Mouse (Mus musculus): Measurements from ENCODE around the gene Milr1. TPM values are rescaled to one million over a fixed set of nuclear protein-coding genes. Genes with fewer than 3 reads are reported as not detected.

Gene Milr1
- polyA plus RNA-seq, 2 experiments: 2.2 to 3.0 TPM

- peaks cover 72% of the 10 kb centered on the region for H3K36me3 ChIP-seq (replicated peaks; ENCODE audit: control insufficient read depth, insufficient read depth, low read depth)
- H3K4me2 ChIP-seq (ENCODE audit: low read depth): no peak overlapping the region
- ATAC-seq (ENCODE audit: insufficient read depth) (peak; percentile 47; the same call in 1 of the 2 replicates), DNase-seq (ENCODE audit: low read depth in 3 of 3, low spot score in 3 of 3) (no peak)
- H3K27ac ChIP-seq: no peak overlapping the region
- no peak overlapping the region for H3K4me3 ChIP-seq (ENCODE audit: insufficient read depth in 1 of 2, low read depth in 2 of 2, low read length in 2 of 2)
- peak; percentile 68 for TF ChIP-seq CTCF (IDR thresholded peaks at IDR 0.05; ENCODE audit: low read depth)
- TF ChIP-seq EP300 (IDR thresholded peaks at IDR 0.05; ENCODE audit: low read depth): peak; percentile 19; the same call in 1 of the 2 replicates
- no peak overlapping the region for H3K9ac ChIP-seq (replicated peaks)
- peaks cover 0 to 3% of the 10 kb centered on the region in 2 experiments; a peak in 1 of 4 replicates for H3K4me1 ChIP-seq (replicated peaks; ENCODE audit: control insufficient read depth in 2 of 2, insufficient read depth in 2 of 2, low read length in 1 of 2)
- no peaks in the 10 kb centered on the region for H3K27me3 ChIP-seq (ENCODE audit: control insufficient read depth, insufficient read depth, low read length)
- WGBS (ENCODE audit: insufficient replicate concordance): 64% methylated on average over 9 of the region's 9 CpGs
- no peaks in the 10 kb centered on the region for H3K9me3 ChIP-seq (ENCODE audit: control insufficient read depth, low read length)
Observed at GRCm38 (mm10) chr11:106770195-106770974, 19.4 kb downstream of the Milr1 start.

- Histone ChIP-seq H3K27me3 (ENCODE audit: control insufficient read depth, insufficient read depth, low read length) (no peaks in the 10 kb centered on the region), H3K36me3 (replicated peaks; ENCODE audit: control insufficient read depth, insufficient read depth, low read depth) (peaks cover 59% of the 10 kb centered on the region), H3K9me3 (ENCODE audit: control insufficient read depth, low read length) (no peaks in the 10 kb centered on the region), H3K4me2 (ENCODE audit: low read depth) (no peak overlapping the region), H3K4me1 (replicated peaks; ENCODE audit: control insufficient read depth in 2 of 2, insufficient read depth in 2 of 2, low read length in 1 of 2) (peaks cover 2 to 9% of the 10 kb centered on the region in 2 experiments; a peak in 2 of 4 replicates), H3K4me3 (ENCODE audit: insufficient read depth in 1 of 2, low read depth in 2 of 2, low read length in 2 of 2) (no peak overlapping the region), H3K27ac (no peak overlapping the region), H3K9ac (replicated peaks) (no peak overlapping the region)
- DNase-seq (ENCODE audit: low read depth in 3 of 3, low spot score in 3 of 3): no peak
- TF ChIP-seq EP300 (IDR thresholded peaks at IDR 0.05; ENCODE audit: low read depth) (no peak), CTCF (IDR thresholded peaks at IDR 0.05; ENCODE audit: low read depth) (no peak)
- no peak for ATAC-seq (ENCODE audit: insufficient read depth)
- WGBS (ENCODE audit: insufficient replicate concordance): 85% methylated on average over 9 of the region's 9 CpGs
Observed at GRCm38 (mm10) chr11:106773061-106773460, 22.0 kb downstream of the Milr1 start.

GRCm38 (mm10) chr11:106776960-106777359, 25.9 kb downstream of the Milr1 start:
- no peak for ATAC-seq (ENCODE audit: insufficient read depth)
- DNase-seq (ENCODE audit: low read depth in 3 of 3, low spot score in 3 of 3): no peak
- Histone ChIP-seq H3K27ac (no peak overlapping the region), H3K36me3 (replicated peaks; ENCODE audit: control insufficient read depth, insufficient read depth, low read depth) (peaks cover 56% of the 10 kb centered on the region), H3K9me3 (ENCODE audit: control insufficient read depth, low read length) (no peaks in the 10 kb centered on the region), H3K4me3 (ENCODE audit: insufficient read depth in 1 of 2, low read depth in 2 of 2, low read length in 2 of 2) (no peak overlapping the region), H3K4me1 (replicated peaks; ENCODE audit: control insufficient read depth in 2 of 2, insufficient read depth in 2 of 2, low read length in 1 of 2) (peaks cover 6 to 12% of the 10 kb centered on the region in 2 experiments), H3K4me2 (ENCODE audit: low read depth) (no peak overlapping the region), H3K27me3 (ENCODE audit: control insufficient read depth, insufficient read depth, low read length) (no peaks in the 10 kb centered on the region), H3K9ac (replicated peaks) (no peak overlapping the region)
- WGBS (ENCODE audit: insufficient replicate concordance): 75% methylated on average over 4 of the region's 4 CpGs
- TF ChIP-seq CTCF (IDR thresholded peaks at IDR 0.05; ENCODE audit: low read depth) (no peak), EP300 (IDR thresholded peaks at IDR 0.05; ENCODE audit: low read depth) (no peak)

GRCm38 (mm10) chr11:106777395-106777794, 26.4 kb downstream of the Milr1 start:
- peak overlapping the region; percentile 85 for H3K4me2 ChIP-seq (ENCODE audit: low read depth)
- 75% methylated on average over 3 of the region's 3 CpGs for WGBS (ENCODE audit: insufficient replicate concordance)
- DNase-seq (ENCODE audit: low read depth in 3 of 3, low spot score in 3 of 3) (no peak), ATAC-seq (ENCODE audit: insufficient read depth) (no peak)
- peaks cover 56% of the 10 kb centered on the region for H3K36me3 ChIP-seq (replicated peaks; ENCODE audit: control insufficient read depth, insufficient read depth, low read depth)
- H3K4me1 ChIP-seq (replicated peaks; ENCODE audit: control insufficient read depth in 2 of 2, insufficient read depth in 2 of 2, low read length in 1 of 2): peaks cover 6 to 12% of the 10 kb centered on the region in 2 experiments
- H3K9me3 ChIP-seq (ENCODE audit: control insufficient read depth, low read length): no peaks in the 10 kb centered on the region
- H3K27ac ChIP-seq: no peak overlapping the region
- TF ChIP-seq EP300 (IDR thresholded peaks at IDR 0.05; ENCODE audit: low read depth) (no peak), CTCF (IDR thresholded peaks at IDR 0.05; ENCODE audit: low read depth) (no peak)
- H3K27me3 ChIP-seq (ENCODE audit: control insufficient read depth, insufficient read depth, low read length): no peaks in the 10 kb centered on the region
- H3K9ac ChIP-seq (replicated peaks): no peak overlapping the region
- no peak overlapping the region for H3K4me3 ChIP-seq (ENCODE audit: insufficient read depth in 1 of 2, low read depth in 2 of 2, low read length in 2 of 2)

GRCm38 (mm10) chr11:106778132-106778531, 27.1 kb downstream of the Milr1 start:
- 68% methylated on average over 7 of the region's 7 CpGs for WGBS (ENCODE audit: insufficient replicate concordance)
- Histone ChIP-seq H3K27me3 (ENCODE audit: control insufficient read depth, insufficient read depth, low read length) (no peaks in the 10 kb centered on the region), H3K36me3 (replicated peaks; ENCODE audit: control insufficient read depth, insufficient read depth, low read depth) (peaks cover 57% of the 10 kb centered on the region), H3K9me3 (ENCODE audit: control insufficient read depth, low read length) (no peaks in the 10 kb centered on the region), H3K4me2 (ENCODE audit: low read depth) (peak overlapping the region; percentile 85), H3K4me1 (replicated peaks; ENCODE audit: control insufficient read depth in 2 of 2, insufficient read depth in 2 of 2, low read length in 1 of 2) (peaks cover 6 to 12% of the 10 kb centered on the region in 2 experiments), H3K4me3 (ENCODE audit: insufficient read depth in 1 of 2, low read depth in 2 of 2, low read length in 2 of 2) (peak overlapping the region in 1 of 2 experiments; percentile 83; a peak in 2 of 4 replicates), H3K9ac (replicated peaks) (no peak overlapping the region), H3K27ac (no peak overlapping the region)
- DNase-seq (ENCODE audit: low read depth in 3 of 3, low spot score in 3 of 3) (no peak), ATAC-seq (ENCODE audit: insufficient read depth) (no peak)
- no peak for TF ChIP-seq CTCF (IDR thresholded peaks at IDR 0.05; ENCODE audit: low read depth)
- TF ChIP-seq EP300 (IDR thresholded peaks at IDR 0.05; ENCODE audit: low read depth): no peak
